In genomic region chr3:152193177-152193576, GRCm38 (mm10) we compare ENCODE assay signal across 8 mouse cellular contexts. TPM values are rescaled to one million over a fixed set of nuclear protein-coding genes. Genes with fewer than 3 reads are reported as not detected.
DNase-seq lines count a peak whose midpoint lies in the region; ATAC-seq and TF ChIP-seq lines count a peak whose summit lies in the region.

No protein-coding gene starts in this region.

- peak overlapping the region; percentile 59 for H3K4me3 ChIP-seq in heart, embryonic 16.5 days (ENCODE audit: low read length)
- peak overlapping the region; percentile 39 for H3K4me3 ChIP-seq in bone marrow, adult 2 months (replicated peaks; ENCODE audit: control insufficient read depth, low read depth, low read length)
- peak overlapping the region; percentile 37 for H3K4me3 ChIP-seq in hindbrain, embryonic 11.5 days (ENCODE audit: low read depth, low read length)
- H3K4me3 ChIP-seq in midbrain, embryonic 12.5 days: peak overlapping the region; percentile 43

- peak overlapping the region; percentile 88 for H3K27ac ChIP-seq in heart, embryonic 16.5 days (ENCODE audit: low read length)
- no peak overlapping the region for H3K27ac ChIP-seq in bone marrow, adult 2 months (ENCODE audit: control insufficient read depth, insufficient read depth, low read depth, low read length, poor library complexity)
- no peak overlapping the region for H3K27ac ChIP-seq in hindbrain, embryonic 11.5 days (ENCODE audit: low read depth, low read length)
- H3K27ac ChIP-seq in midbrain, embryonic 12.5 days (replicated peaks): peak overlapping the region; percentile 66

- H3K27me3 ChIP-seq in heart, embryonic 16.5 days (ENCODE audit: control insufficient read depth, insufficient read depth, low read length): no peaks in the 10 kb centered on the region
- no peaks in the 10 kb centered on the region for H3K27me3 ChIP-seq in hindbrain, embryonic 11.5 days (ENCODE audit: control insufficient read depth, insufficient read depth, low read length)
- no peaks in the 10 kb centered on the region for H3K27me3 ChIP-seq in midbrain, embryonic 12.5 days

- no peaks in the 10 kb centered on the region for H3K9me3 ChIP-seq in heart, embryonic 16.5 days (replicated peaks; ENCODE audit: control insufficient read depth, low read length)
- no peaks in the 10 kb centered on the region for H3K9me3 ChIP-seq in hindbrain, embryonic 11.5 days (ENCODE audit: control insufficient read depth, low read length)
- H3K9me3 ChIP-seq in midbrain, embryonic 12.5 days: no peaks in the 10 kb centered on the region

- H3K4me1 ChIP-seq in heart, embryonic 16.5 days (ENCODE audit: control insufficient read depth, insufficient read depth, low read length): peaks cover 20% of the 10 kb centered on the region
- H3K4me1 ChIP-seq in bone marrow, adult 2 months (ENCODE audit: control insufficient read depth, insufficient read depth, low read length): no peaks in the 10 kb centered on the region
- H3K4me1 ChIP-seq in hindbrain, embryonic 11.5 days (replicated peaks; ENCODE audit: control insufficient read depth, insufficient read depth, low read length): no peaks in the 10 kb centered on the region
- peaks cover 13% of the 10 kb centered on the region for H3K4me1 ChIP-seq in midbrain, embryonic 12.5 days

- ATAC-seq in heart, embryonic 16.5 days (replicated peaks; ENCODE audit: extremely low read depth, insufficient read depth, low FRiP score): no peak
- 0 out of 2 replicates have a peak, but pooled peaks have one; percentile 31 for ATAC-seq in hindbrain, embryonic 11.5 days (ENCODE audit: low FRiP score)
- ATAC-seq in midbrain, embryonic 12.5 days (ENCODE audit: low FRiP score, low read depth): no peak
- no peak for ATAC-seq in megakaryocyte progenitor cell, adult 5-6 weeks (replicated peaks; ENCODE audit: poor library complexity)

- no peak for DNase-seq in heart, postnatal 36 days
- no peak for DNase-seq in hindbrain, embryonic 11.5 days (ENCODE audit: low spot score)
- no peak for DNase-seq in left cerebral cortex, postnatal 36 days (ENCODE audit: low spot score in 2 of 2)
- no peak for DNase-seq in urinary bladder, adult 18-20 months (ENCODE audit: low spot score in 2 of 2)

- no peak for TF ChIP-seq POLR2A in bone marrow, adult 2 months (IDR thresholded peaks at IDR 0.05; ENCODE audit: borderline replicate concordance, control insufficient read depth, low read depth, low read length)

- WGBS in heart, embryonic 16.5 days: 2% methylated on average over 7 of the region's 7 CpGs
- WGBS in bone marrow, adult 2 months: under 1% methylated on average over 7 of the region's 7 CpGs
- 26% methylated on average over 7 of the region's 7 CpGs for WGBS in hindbrain, embryonic 11.5 days
- 19% methylated on average over 7 of the region's 7 CpGs for WGBS in midbrain, embryonic 12.5 days

- H3K4me2 ChIP-seq in heart, embryonic 16.5 days (ENCODE audit: low read depth, low read length): peak overlapping the region; percentile 58
- H3K4me2 ChIP-seq in hindbrain, embryonic 11.5 days (replicated peaks; ENCODE audit: low read depth, low read length): peak overlapping the region; percentile 28
- peak overlapping the region; percentile 59 for H3K4me2 ChIP-seq in midbrain, embryonic 12.5 days (replicated peaks)

- peak overlapping the region; percentile 87 for H3K9ac ChIP-seq in heart, embryonic 16.5 days (ENCODE audit: low read length)
- peak overlapping the region; percentile 8; the same call in 1 of the 2 replicates for H3K9ac ChIP-seq in hindbrain, embryonic 11.5 days (ENCODE audit: low read depth, low read length)
- peak overlapping the region; percentile 52 for H3K9ac ChIP-seq in midbrain, embryonic 12.5 days (replicated peaks)

- intact Hi-C loops in heart, postnatal 36 days (cut with DNase I): loop anchor here (1.0 to 2.0 kb wide), 2 partner anchors 16 to 26 kb away; partner anchors contain the start of gene Gipc2
- intact Hi-C loops in left cerebral cortex, postnatal 36 days (cut with DNase I): loop anchor here (1.0 to 5.0 kb wide), 3 partner anchors 17 to 86 kb away; partner anchors contain the start of genes Dnajb4 and Fubp1

- no peaks in the 10 kb centered on the region for H3K36me3 ChIP-seq in heart, embryonic 16.5 days (ENCODE audit: control insufficient read depth, insufficient read depth)
- no peaks in the 10 kb centered on the region for H3K36me3 ChIP-seq in hindbrain, embryonic 11.5 days (ENCODE audit: control insufficient read depth, insufficient read depth, low read length)
- H3K36me3 ChIP-seq in midbrain, embryonic 12.5 days: no peaks in the 10 kb centered on the region

- TF ChIP-seq CTCF in bone marrow, adult 2 months (IDR thresholded peaks at IDR 0.05; ENCODE audit: control insufficient read depth, insufficient read depth, low read length): no peak

RNA-seq across cellular contexts. Expression of gene Dnajb4, which starts 16.9 kb away (rescaled TPM):
- polyA plus RNA-seq in heart, embryonic 16.5 days (2015; fragmentation: Nextera tagmentation; extraction: Ambion mirVana): 49.1 and 57.7 TPM in 2 replicates
- 100 to 1,000 TPM in 1 of 2 experiments, 10 to 100 TPM in 1; 98.1 to 111 TPM for total RNA-seq in heart, postnatal 36 days (2021)
- 25.3 and 37.8 TPM in 2 replicates for polyA plus RNA-seq in bone marrow, adult 2 months (2011; ENCODE audit: insufficient read depth, insufficient read length, low replicate concordance, missing spikeins)
- polyA plus RNA-seq in hindbrain, embryonic 11.5 days (2014; fragmentation: Nextera tagmentation; extraction: Ambion mirVana): 28.9 and 29.1 TPM in 2 replicates
- 27.4 and 31.2 TPM in 2 replicates for polyA plus RNA-seq in midbrain, embryonic 12.5 days (2016; fragmentation: Nextera tagmentation; extraction: Ambion mirVana)
- 10 to 100 TPM; 62.8 to 72.6 TPM for total RNA-seq in left cerebral cortex, postnatal 36 days (2021)
- 37.8 and 37.9 TPM in 2 replicates for total RNA-seq in megakaryocyte progenitor cell, adult 5-6 weeks (2015)
- 39.3 and 43.5 TPM in 2 replicates for total RNA-seq in megakaryocyte progenitor cell, adult 5-6 weeks (2017)

RNA-seq across cellular contexts. Expression of gene Fubp1, which starts 17.0 kb away (rescaled TPM):
- 116 and 124 TPM in 2 replicates for polyA plus RNA-seq in heart, embryonic 16.5 days (2015; fragmentation: Nextera tagmentation; extraction: Ambion mirVana)
- total RNA-seq in heart, postnatal 36 days (2021): 10 to 100 TPM; 50.8 to 56.1 TPM
- polyA plus RNA-seq in bone marrow, adult 2 months (2011; ENCODE audit: insufficient read depth, insufficient read length, low replicate concordance, missing spikeins): 47.1 and 78.2 TPM in 2 replicates
- polyA plus RNA-seq in hindbrain, embryonic 11.5 days (2014; fragmentation: Nextera tagmentation; extraction: Ambion mirVana): 424 and 450 TPM in 2 replicates
- 393 and 419 TPM in 2 replicates for polyA plus RNA-seq in midbrain, embryonic 12.5 days (2016; fragmentation: Nextera tagmentation; extraction: Ambion mirVana)
- total RNA-seq in left cerebral cortex, postnatal 36 days (2021): 100 to 1,000 TPM in 1 of 2 experiments, 10 to 100 TPM in 1; 88.4 to 149 TPM
- total RNA-seq in megakaryocyte progenitor cell, adult 5-6 weeks (2015): 149 and 188 TPM in 2 replicates
- total RNA-seq in megakaryocyte progenitor cell, adult 5-6 weeks (2017): 204 and 275 TPM in 2 replicates

RNA-seq across cellular contexts. Expression of gene Gipc2, which starts 27.1 kb away (rescaled TPM):
- 5.7 and 6.4 TPM in 2 replicates for polyA plus RNA-seq in heart, embryonic 16.5 days (2015; fragmentation: Nextera tagmentation; extraction: Ambion mirVana)
- 1 to 10 TPM; 3.5 to 3.6 TPM for total RNA-seq in heart, postnatal 36 days (2021)
- polyA plus RNA-seq in bone marrow, adult 2 months (2011; ENCODE audit: insufficient read depth, insufficient read length, low replicate concordance, missing spikeins): 4.1 TPM in 1 of 2 replicates, not detected in the other
- 3.1 and 5.0 TPM in 2 replicates for polyA plus RNA-seq in hindbrain, embryonic 11.5 days (2014; fragmentation: Nextera tagmentation; extraction: Ambion mirVana)
- 1.5 and 2.4 TPM in 2 replicates for polyA plus RNA-seq in midbrain, embryonic 12.5 days (2016; fragmentation: Nextera tagmentation; extraction: Ambion mirVana)
- total RNA-seq in left cerebral cortex, postnatal 36 days (2021): 1 to 10 TPM; 3.8 to 7.9 TPM
- total RNA-seq in megakaryocyte progenitor cell, adult 5-6 weeks (2015): 0.22 TPM in 1 of 2 replicates, not detected in the other
- not detected in 2 replicates for total RNA-seq in megakaryocyte progenitor cell, adult 5-6 weeks (2017)

Comparison
In these comparisons a context has a peak if more than half of its experiments do, and no peak if none do; other contexts are left out.
1. H3K27ac ChIP-seq: peak in heart, embryonic 16.5 days (single experiment) and midbrain, embryonic 12.5 days (single experiment); none in bone marrow, adult 2 months (single experiment) and hindbrain, embryonic 11.5 days (single experiment).
2. H3K9ac ChIP-seq: peak in every context shown above with its lines; median percentile 87 in heart, embryonic 16.5 days; 52 in midbrain, embryonic 12.5 days; 8 in hindbrain, embryonic 11.5 days.
3. Peak in every context shown above with its lines, with median percentiles within 50 percentile points of each other: H3K4me2 ChIP-seq and H3K4me3 ChIP-seq.